Mouse (Mus musculus): ENCODE results near the gene Bcs1l. TPM values are rescaled to one million over a fixed set of nuclear protein-coding genes. Genes with fewer than 3 reads are reported as not detected.

Bcs1l gene
- total and polyA plus RNA-seq, 2 experiments from 2014 or later = 12.3 to 15.2 TPM

DNA sequence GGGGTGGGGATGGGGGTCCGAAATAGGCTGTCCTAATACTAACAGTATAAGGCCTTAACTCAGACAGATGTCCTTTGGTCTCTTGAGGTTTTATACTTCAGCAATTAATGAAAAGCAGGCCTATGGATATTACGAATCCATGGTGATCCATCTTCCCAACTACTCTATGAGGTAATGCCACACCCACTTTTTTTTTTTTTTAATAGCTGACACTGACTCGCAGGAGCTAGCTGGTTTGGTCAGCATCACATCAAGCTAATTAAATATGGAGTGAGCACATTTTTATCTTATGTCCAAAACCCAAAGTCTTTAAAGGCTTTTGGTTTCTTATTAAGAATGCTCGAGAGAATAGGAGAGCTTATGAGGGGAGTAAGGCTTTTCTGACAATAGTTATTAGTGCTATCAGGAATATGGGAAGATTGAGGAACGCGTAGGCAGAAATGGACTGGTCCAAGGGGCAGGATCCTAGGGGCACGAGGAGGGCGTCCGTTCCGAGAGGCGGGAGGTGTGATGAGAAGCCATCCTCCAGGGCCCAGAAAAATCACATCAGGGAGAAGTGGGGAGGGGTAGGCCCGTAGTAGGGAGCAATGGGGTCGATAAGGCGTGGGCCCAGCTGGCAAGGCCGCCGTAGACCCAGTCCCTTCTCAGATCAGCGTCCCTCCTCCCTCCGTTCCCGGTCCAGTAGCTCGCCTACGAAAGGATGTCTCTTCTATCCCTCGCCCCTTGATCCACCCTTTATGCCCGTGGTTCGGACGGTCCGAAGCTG is 12.6 kb downstream of the Bcs1l start:
- Histone ChIP-seq H3K27ac (peak overlapping the region; percentile 77), H3K4me3 (ENCODE audit: low read length) (peak overlapping the region; percentile 60), H3K9me3 (ENCODE audit: low read length) (no peaks in the 10 kb centered on the region), H3K4me1 (ENCODE audit: insufficient read depth, low read length) (peaks cover 15% of the 10 kb centered on the region), H3K27me3 (ENCODE audit: insufficient read depth, low read length) (no peaks in the 10 kb centered on the region), H3K4me2 (ENCODE audit: low read depth, low read length) (peak overlapping the region; percentile 93), H3K9ac (replicated peaks; ENCODE audit: low read length) (peak overlapping the region; percentile 70), H3K36me3 (ENCODE audit: insufficient read depth, low read length) (peaks cover 10% of the 10 kb centered on the region; the same call in 1 of the 2 replicates)
- 7% methylated on average over 26 of the region's 26 CpGs for WGBS
- no peak for DNase-seq (ENCODE audit: low spot score)
- no peak for TF ChIP-seq CTCF (IDR thresholded peaks at IDR 0.05; ENCODE audit: low read depth)
- ATAC-seq = peak; percentile 80

DNA sequence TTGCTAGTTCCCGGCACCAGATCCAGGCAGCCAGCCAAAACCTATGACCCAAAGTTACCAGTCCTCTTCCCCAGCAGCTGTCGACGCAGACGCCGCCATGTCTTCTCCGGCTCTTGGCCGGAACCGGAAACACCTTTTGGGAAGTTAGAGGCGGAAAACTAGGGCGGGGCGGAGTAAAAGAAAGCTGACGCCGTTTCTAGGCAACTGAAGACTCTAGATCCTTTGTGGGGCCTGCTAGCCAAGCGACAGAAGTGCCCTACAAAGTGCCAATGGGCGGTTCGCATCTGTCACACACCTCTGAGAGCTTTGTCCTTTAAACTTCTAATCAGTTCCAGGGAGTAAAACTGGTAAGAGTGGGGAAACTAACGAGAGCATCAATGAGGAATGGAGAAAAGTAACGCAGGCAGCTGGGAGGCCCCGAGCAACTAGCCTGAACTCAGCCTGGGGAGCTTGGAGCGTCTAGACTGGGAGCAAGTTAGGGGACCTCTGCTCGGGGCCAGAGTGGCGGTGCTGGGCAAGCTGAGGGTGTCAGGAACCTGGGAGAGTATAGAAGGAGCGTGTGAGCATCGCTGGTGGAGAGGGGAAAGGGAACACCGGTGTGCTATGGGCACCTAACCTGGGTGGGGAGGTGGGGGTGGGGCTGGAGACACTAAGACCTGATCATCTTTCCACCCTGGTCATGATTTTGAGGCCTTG is 13.3 kb downstream of the Bcs1l start, which contains the start of the genes Rnf25 and Stk36:
Rnf25 (minus strand) TSS at position 131 of the 696 bp plus-strand sequence.
Stk36 (plus strand) TSS at position 179 of the 696 bp plus-strand sequence.
- 10% methylated on average over 25 of the region's 25 CpGs for WGBS
- Histone ChIP-seq H3K36me3 (ENCODE audit: insufficient read depth, low read length) (peaks cover 8% of the 10 kb centered on the region; the same call in 1 of the 2 replicates), H3K9me3 (ENCODE audit: low read length) (no peaks in the 10 kb centered on the region), H3K27me3 (ENCODE audit: insufficient read depth, low read length) (no peaks in the 10 kb centered on the region), H3K9ac (replicated peaks; ENCODE audit: low read length) (peak within 1 kb of the TSS; percentile 70), H3K4me2 (ENCODE audit: low read depth, low read length) (peak within 1 kb of the TSS; percentile 93), H3K4me1 (ENCODE audit: insufficient read depth, low read length) (peaks cover 15% of the 10 kb centered on the region), H3K27ac (peak within 1 kb of the TSS; percentile 77), H3K4me3 (ENCODE audit: low read length) (peak within 1 kb of the TSS; percentile 60)
- DNase-seq (ENCODE audit: low spot score) = peak; percentile 94
- TF ChIP-seq CTCF (IDR thresholded peaks at IDR 0.05; ENCODE audit: low read depth) = no peak
- ATAC-seq = peak; percentile 92

DNA sequence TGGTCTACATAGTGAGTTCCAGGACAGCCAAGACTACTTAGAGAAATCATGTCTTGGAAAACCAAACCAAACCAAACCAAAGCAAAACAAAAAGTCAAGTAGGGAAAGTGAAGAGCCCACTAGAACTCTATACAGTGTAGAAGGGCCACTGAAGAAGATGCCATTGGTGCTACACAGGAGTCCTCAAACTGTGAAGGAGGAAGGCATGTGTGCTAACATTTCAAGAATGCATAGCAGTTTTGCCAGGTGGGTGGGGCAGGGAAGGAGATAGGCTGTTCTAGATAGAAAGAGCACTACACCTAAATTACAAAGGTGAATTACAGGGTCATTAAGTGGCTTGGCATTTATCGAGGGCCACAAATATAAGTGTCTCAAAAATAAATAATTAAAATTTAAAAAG is 36.1 kb downstream of the Bcs1l start:
- H3K9ac ChIP-seq (replicated peaks; ENCODE audit: low read length) = no peak overlapping the region
- no peaks in the 10 kb centered on the region for H3K27me3 ChIP-seq (ENCODE audit: insufficient read depth, low read length)
- H3K27ac ChIP-seq = no peak overlapping the region
- no peaks in the 10 kb centered on the region for H3K9me3 ChIP-seq (ENCODE audit: low read length)
- DNase-seq (ENCODE audit: low spot score) = no peak
- H3K4me2 ChIP-seq (ENCODE audit: low read depth, low read length) = no peak overlapping the region
- no peaks in the 10 kb centered on the region for H3K4me1 ChIP-seq (ENCODE audit: insufficient read depth, low read length)
- H3K4me3 ChIP-seq (ENCODE audit: low read length) = no peak overlapping the region
- 97% methylated on average over 1 of the region's 1 CpGs for WGBS
- peaks cover 35% of the 10 kb centered on the region for H3K36me3 ChIP-seq (ENCODE audit: insufficient read depth, low read length)
- ATAC-seq = no peak
- no peak for TF ChIP-seq CTCF (IDR thresholded peaks at IDR 0.05; ENCODE audit: low read depth)

DNA sequence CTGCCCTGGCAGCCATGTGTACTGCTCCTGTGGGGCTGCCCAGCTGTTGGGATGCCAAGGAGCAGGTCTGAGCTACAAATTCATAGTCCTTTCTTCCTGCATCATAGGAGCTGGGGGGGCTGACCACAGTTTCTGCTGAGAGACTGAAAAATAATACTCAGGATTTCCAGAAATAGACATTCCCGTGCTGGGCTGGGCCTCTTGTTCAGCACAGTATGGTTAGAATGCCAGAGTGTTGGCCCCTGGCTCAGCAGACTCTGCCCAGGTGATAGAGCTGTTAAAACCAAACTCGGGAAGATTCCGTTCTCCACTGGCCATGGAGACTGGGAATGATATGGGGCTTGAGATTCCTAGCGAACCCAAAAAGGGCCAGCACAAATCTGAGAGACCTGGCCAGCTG is 38.0 kb downstream of the Bcs1l start:
- peaks cover 35% of the 10 kb centered on the region for H3K36me3 ChIP-seq (ENCODE audit: insufficient read depth, low read length)

DNA sequence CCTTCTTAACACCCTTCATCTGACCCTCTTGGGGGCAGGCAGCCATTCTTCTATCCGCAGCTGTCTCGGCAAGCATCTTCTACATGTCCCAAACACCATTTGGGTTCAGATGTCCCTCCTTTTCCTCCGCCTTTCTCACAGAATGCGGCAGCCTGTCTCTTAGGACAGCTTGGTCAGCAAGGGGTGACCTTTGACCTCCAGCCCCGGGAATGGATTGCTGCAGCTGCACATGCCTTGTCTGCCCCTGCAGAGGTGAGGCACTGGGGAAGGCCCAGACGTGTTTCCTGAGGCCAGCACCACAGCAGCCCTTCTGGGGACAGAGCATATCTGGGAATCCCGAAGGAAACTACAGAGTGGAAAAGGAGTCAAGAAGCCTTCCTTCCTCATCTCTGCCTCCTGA is 39.9 kb downstream of the Bcs1l start:
- Histone ChIP-seq H3K4me1 (ENCODE audit: insufficient read depth, low read length) (no peaks in the 10 kb centered on the region), H3K27ac (no peak overlapping the region), H3K27me3 (ENCODE audit: insufficient read depth, low read length) (no peaks in the 10 kb centered on the region), H3K36me3 (ENCODE audit: insufficient read depth, low read length) (peaks cover 25% of the 10 kb centered on the region), H3K4me3 (ENCODE audit: low read length) (no peak overlapping the region), H3K9ac (replicated peaks; ENCODE audit: low read length) (no peak overlapping the region), H3K9me3 (ENCODE audit: low read length) (no peaks in the 10 kb centered on the region), H3K4me2 (ENCODE audit: low read depth, low read length) (no peak overlapping the region)
- no peak for ATAC-seq
- DNase-seq (ENCODE audit: low spot score) = no peak
- WGBS = 38% methylated on average over 7 of the region's 7 CpGs
- TF ChIP-seq CTCF (IDR thresholded peaks at IDR 0.05; ENCODE audit: low read depth) = no peak

More for the DNA sequence above, 38.0 kb downstream of the Bcs1l start:
- Histone ChIP-seq H3K4me3 (ENCODE audit: low read length) (no peak overlapping the region), H3K9me3 (ENCODE audit: low read length) (no peaks in the 10 kb centered on the region), H3K27me3 (ENCODE audit: insufficient read depth, low read length) (no peaks in the 10 kb centered on the region), H3K27ac (no peak overlapping the region), H3K4me2 (ENCODE audit: low read depth, low read length) (no peak overlapping the region), H3K9ac (replicated peaks; ENCODE audit: low read length) (no peak overlapping the region), H3K4me1 (ENCODE audit: insufficient read depth, low read length) (no peaks in the 10 kb centered on the region)
- ATAC-seq (no peak), DNase-seq (ENCODE audit: low spot score) (no peak)
- 83% methylated on average over 4 of the region's 4 CpGs for WGBS
- TF ChIP-seq CTCF (IDR thresholded peaks at IDR 0.05; ENCODE audit: low read depth) = no peak

DNA sequence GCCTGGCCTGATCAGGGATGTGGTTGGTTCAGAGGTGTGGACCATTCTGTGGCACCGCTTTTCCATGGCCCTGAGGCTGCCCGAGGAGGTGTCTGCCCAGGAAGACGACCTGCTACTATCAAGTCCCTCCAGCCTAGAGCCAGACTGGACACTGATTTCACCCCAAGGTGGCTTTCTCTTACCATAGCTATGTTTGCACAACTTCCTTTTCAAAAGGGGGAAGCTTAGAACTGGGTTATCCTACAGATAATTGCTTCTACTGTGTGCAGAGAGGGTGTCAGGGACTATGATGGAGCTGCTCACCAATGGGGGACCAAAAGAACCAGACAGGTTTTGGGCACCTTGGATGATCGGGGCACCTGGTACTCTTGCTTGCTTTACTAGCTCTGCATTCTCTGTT is 44.6 kb downstream of the Bcs1l start:
- H3K36me3 ChIP-seq (ENCODE audit: insufficient read depth, low read length) = peaks cover 15% of the 10 kb centered on the region
- H3K4me2 ChIP-seq (ENCODE audit: low read depth, low read length) = no peak overlapping the region
- no peak overlapping the region for H3K4me3 ChIP-seq (ENCODE audit: low read length)
- H3K27me3 ChIP-seq (ENCODE audit: insufficient read depth, low read length) = no peaks in the 10 kb centered on the region
- no peaks in the 10 kb centered on the region for H3K4me1 ChIP-seq (ENCODE audit: insufficient read depth, low read length)
- TF ChIP-seq CTCF (IDR thresholded peaks at IDR 0.05; ENCODE audit: low read depth) = no peak
- ATAC-seq (no peak), DNase-seq (ENCODE audit: low spot score) (no peak)
- H3K9ac ChIP-seq (replicated peaks; ENCODE audit: low read length) = no peak overlapping the region
- WGBS = 86% methylated on average over 4 of the region's 4 CpGs
- H3K27ac ChIP-seq = no peak overlapping the region
- H3K9me3 ChIP-seq (ENCODE audit: low read length) = no peaks in the 10 kb centered on the region

Small RNA genes lying within 50 kb of the gene (microRNA-seq; reads per million reads assigned to microRNA genes)
- gene Gm25035 = 0 reads per million in 2 experiments

Other genes starting within 250 kb of the Bcs1l start
- gene Catip, start 226.2 kb upstream of the Bcs1l start, total RNA-seq (2014; rRNA removed) = 0.75 and 1.9 TPM in 2 replicates
- 1.8 and 2.6 TPM in 2 replicates for gene Catip, start 226.2 kb upstream of the Bcs1l start, polyA plus RNA-seq (2015; fragmentation: Nextera tagmentation; extraction: Ambion mirVana)
- gene Slc11a1, start 213.1 kb upstream of the Bcs1l start, total RNA-seq (2014; rRNA removed) = 3.6 and 10.6 TPM in 2 replicates
- 2.3 and 2.9 TPM in 2 replicates for gene Slc11a1, start 213.1 kb upstream of the Bcs1l start, polyA plus RNA-seq (2015; fragmentation: Nextera tagmentation; extraction: Ambion mirVana)
- 35.7 and 38.4 TPM in 2 replicates for gene Ctdsp1, start 196.8 kb upstream of the Bcs1l start, total RNA-seq (2014; rRNA removed)
- gene Ctdsp1, start 196.8 kb upstream of the Bcs1l start, polyA plus RNA-seq (2015; fragmentation: Nextera tagmentation; extraction: Ambion mirVana) = 17.9 and 18.2 TPM in 2 replicates
- 0.26 TPM in 1 of 2 replicates, not detected in the other for gene Vil1, start 178.9 kb upstream of the Bcs1l start, total RNA-seq (2014; rRNA removed)
- 0.14 and 0.18 TPM in 2 replicates for gene Vil1, start 178.9 kb upstream of the Bcs1l start, polyA plus RNA-seq (2015; fragmentation: Nextera tagmentation; extraction: Ambion mirVana)
- 30.3 and 36.7 TPM in 2 replicates for gene Cnot9, start 82.2 kb upstream of the Bcs1l start, total RNA-seq (2014; rRNA removed)
- gene Cnot9, start 82.2 kb upstream of the Bcs1l start, polyA plus RNA-seq (2015; fragmentation: Nextera tagmentation; extraction: Ambion mirVana) = 45.4 and 46.0 TPM in 2 replicates
- gene Plcd4, start 45.4 kb upstream of the Bcs1l start, total RNA-seq (2014; rRNA removed) = 11.0 and 11.5 TPM in 2 replicates
- 8.7 and 11.4 TPM in 2 replicates for gene Plcd4, start 45.4 kb upstream of the Bcs1l start, polyA plus RNA-seq (2015; fragmentation: Nextera tagmentation; extraction: Ambion mirVana)
- 13.0 and 25.3 TPM in 2 replicates for gene Usp37, start 44.0 kb upstream of the Bcs1l start, total RNA-seq (2014; rRNA removed)
- gene Usp37, start 44.0 kb upstream of the Bcs1l start, polyA plus RNA-seq (2015; fragmentation: Nextera tagmentation; extraction: Ambion mirVana) = 17.4 and 21.3 TPM in 2 replicates
- 13.3 and 15.1 TPM in 2 replicates for gene Zfp142, start within 50 bp of the Bcs1l start, total RNA-seq (2014; rRNA removed)
- gene Zfp142, start within 50 bp of the Bcs1l start, polyA plus RNA-seq (2015; fragmentation: Nextera tagmentation; extraction: Ambion mirVana) = 5.4 and 5.9 TPM in 2 replicates
- 64.1 and 77.7 TPM in 2 replicates for gene Rnf25, start 13.1 kb downstream of the Bcs1l start, total RNA-seq (2014; rRNA removed)
- 45.8 and 50.0 TPM in 2 replicates for gene Rnf25, start 13.1 kb downstream of the Bcs1l start, polyA plus RNA-seq (2015; fragmentation: Nextera tagmentation; extraction: Ambion mirVana)
- 8.3 and 10.9 TPM in 2 replicates for gene Stk36, start 13.2 kb downstream of the Bcs1l start, total RNA-seq (2014; rRNA removed)
- 9.4 and 9.6 TPM in 2 replicates for gene Stk36, start 13.2 kb downstream of the Bcs1l start, polyA plus RNA-seq (2015; fragmentation: Nextera tagmentation; extraction: Ambion mirVana)
- 25.8 and 32.9 TPM in 2 replicates for gene Ttll4, start 73.5 kb downstream of the Bcs1l start, total RNA-seq (2014; rRNA removed)
- 3.2 and 4.0 TPM in 2 replicates for gene Ttll4, start 73.5 kb downstream of the Bcs1l start, polyA plus RNA-seq (2015; fragmentation: Nextera tagmentation; extraction: Ambion mirVana)
- gene Cyp27a1, start 125.3 kb downstream of the Bcs1l start, total RNA-seq (2014; rRNA removed) = 0.79 and 2.8 TPM in 2 replicates
- 3.0 and 3.2 TPM in 2 replicates for gene Cyp27a1, start 125.3 kb downstream of the Bcs1l start, polyA plus RNA-seq (2015; fragmentation: Nextera tagmentation; extraction: Ambion mirVana)
- gene Prkag3, start 160.9 kb downstream of the Bcs1l start, total RNA-seq (2014; rRNA removed) = not detected in 2 replicates
- gene Prkag3, start 160.9 kb downstream of the Bcs1l start, polyA plus RNA-seq (2015; fragmentation: Nextera tagmentation; extraction: Ambion mirVana) = not detected in 2 replicates
- 5.9 and 11.2 TPM in 2 replicates for gene Wnt6, start 183.6 kb downstream of the Bcs1l start, total RNA-seq (2014; rRNA removed)
- gene Wnt6, start 183.6 kb downstream of the Bcs1l start, polyA plus RNA-seq (2015; fragmentation: Nextera tagmentation; extraction: Ambion mirVana) = 6.7 and 7.4 TPM in 2 replicates
- 1.8 and 2.7 TPM in 2 replicates for gene Wnt10a, start 203.2 kb downstream of the Bcs1l start, total RNA-seq (2014; rRNA removed)
- gene Wnt10a, start 203.2 kb downstream of the Bcs1l start, polyA plus RNA-seq (2015; fragmentation: Nextera tagmentation; extraction: Ambion mirVana) = 0.48 and 0.68 TPM in 2 replicates